14 mouse cellular contexts compared by ENCODE assay signal in genomic region chr7:76560564-76561258, GRCm38 (mm10).
A peak's percentile ranks its signal among the peaks of the same experiment; 100 is the strongest.
DNase-seq lines count a peak whose midpoint lies in the region; ATAC-seq lines count a peak whose summit lies in the region.
"Had no signal": no experiment of that assay in that cellular context is flagged by ENCODE, and none has a peak within 500 bp of the region (broad histone marks: within the 10 kb centered on the region; RNA-seq: fewer than 3 reads in every experiment).

No protein-coding gene starts in this region.

- no peak overlapping the region for H3K4me2 ChIP-seq in forebrain, embryonic 14.5 days (ENCODE audit: low read length)
- H3K4me2 ChIP-seq in kidney, embryonic 14.5 days (replicated peaks; ENCODE audit: low read depth, low read length), result no peak overlapping the region
- H3K4me2 ChIP-seq in midbrain, embryonic 16.5 days (ENCODE audit: low read length), result no peak overlapping the region

- no peaks in the 10 kb centered on the region for H3K9me3 ChIP-seq in forebrain, embryonic 14.5 days (replicated peaks; ENCODE audit: control insufficient read depth, low read length)
- no peaks in the 10 kb centered on the region for H3K9me3 ChIP-seq in kidney, embryonic 14.5 days (ENCODE audit: control insufficient read depth, low read length)
- no peaks in the 10 kb centered on the region for H3K9me3 ChIP-seq in midbrain, embryonic 16.5 days (replicated peaks; ENCODE audit: control insufficient read depth, low read length, poor library complexity, severe bottlenecking)
- H3K9me3 ChIP-seq: limb, embryonic 10.5 days had no signal

- peak; percentile 91 for ATAC-seq in forebrain, embryonic 14.5 days
- ATAC-seq in kidney, embryonic 14.5 days (ENCODE audit: low FRiP score, low TSS enrichment), result peak; percentile 68; the same call in 1 of the 2 replicates
- peak; percentile 66 for ATAC-seq in midbrain, embryonic 16.5 days
- ATAC-seq in erythroid progenitor cell, adult 5-6 weeks (replicated peaks; ENCODE audit: low FRiP score, poor library complexity, severe bottlenecking), result no peak
- ATAC-seq: CD4-positive, CD25-positive, alpha-beta regulatory T cell, adult 4 months; liver, postnatal 0 days had no signal

- H3K36me3 ChIP-seq in forebrain, embryonic 14.5 days (ENCODE audit: control insufficient read depth, insufficient read depth, low read length), result no peaks in the 10 kb centered on the region
- H3K36me3 ChIP-seq in kidney, embryonic 14.5 days (ENCODE audit: control insufficient read depth, insufficient read depth, low read length), result no peaks in the 10 kb centered on the region
- H3K36me3 ChIP-seq in midbrain, embryonic 16.5 days (ENCODE audit: control insufficient read depth, insufficient read depth, low read length), result no peaks in the 10 kb centered on the region
- H3K36me3 ChIP-seq: limb, embryonic 10.5 days had no signal

- H3K4me3 ChIP-seq in forebrain, embryonic 14.5 days (ENCODE audit: low read depth, low read length), result no peak overlapping the region
- no peak overlapping the region for H3K4me3 ChIP-seq in kidney, embryonic 14.5 days (ENCODE audit: low read length)
- H3K4me3 ChIP-seq in midbrain, embryonic 16.5 days (ENCODE audit: low read depth, low read length), result no peak overlapping the region
- H3K4me3 ChIP-seq: limb, embryonic 10.5 days had no signal

- H3K27me3 ChIP-seq in forebrain, embryonic 14.5 days (replicated peaks; ENCODE audit: control insufficient read depth, insufficient read depth, low read length), result no peaks in the 10 kb centered on the region
- no peaks in the 10 kb centered on the region for H3K27me3 ChIP-seq in kidney, embryonic 14.5 days (ENCODE audit: control insufficient read depth, insufficient read depth, low read length)
- H3K27me3 ChIP-seq in midbrain, embryonic 16.5 days (ENCODE audit: control insufficient read depth, insufficient read depth, low read depth, low read length), result no peaks in the 10 kb centered on the region

- no peak overlapping the region for H3K27ac ChIP-seq in forebrain, embryonic 14.5 days (ENCODE audit: low read depth, low read length)
- no peak overlapping the region for H3K27ac ChIP-seq in kidney, embryonic 14.5 days (ENCODE audit: low read depth, low read length)
- H3K27ac ChIP-seq in midbrain, embryonic 16.5 days (ENCODE audit: low read length), result no peak overlapping the region
- H3K27ac ChIP-seq: limb, embryonic 10.5 days had no signal

- H3K9ac ChIP-seq in forebrain, embryonic 14.5 days (ENCODE audit: low read length), result no peak overlapping the region
- no peak overlapping the region for H3K9ac ChIP-seq in kidney, embryonic 14.5 days (ENCODE audit: low read depth, low read length)
- no peak overlapping the region for H3K9ac ChIP-seq in midbrain, embryonic 16.5 days (ENCODE audit: low read depth, low read length)
- H3K9ac ChIP-seq: liver, postnatal 0 days had no signal

- peaks cover 7% of the 10 kb centered on the region; the same call in 1 of the 2 replicates for H3K4me1 ChIP-seq in forebrain, embryonic 14.5 days (ENCODE audit: control insufficient read depth, insufficient read depth, low read length)
- no peaks in the 10 kb centered on the region for H3K4me1 ChIP-seq in kidney, embryonic 14.5 days (ENCODE audit: control insufficient read depth, insufficient read depth, low read length)
- H3K4me1 ChIP-seq in midbrain, embryonic 16.5 days (ENCODE audit: control insufficient read depth, insufficient read depth, low read length), result no peaks in the 10 kb centered on the region
- H3K4me1 ChIP-seq: limb, embryonic 10.5 days had no signal

- DNase-seq in embryo, embryonic 10 days (ENCODE audit: low spot score), result peak; percentile 65
- peak; percentile 91 for DNase-seq in forebrain, embryonic 14.5 days (ENCODE audit: low spot score)
- DNase-seq in testis, postnatal 10 days (ENCODE audit: low spot score), result no peak
- DNase-seq in right cerebral cortex, adult 2 months (ENCODE audit: low spot score in 2 of 2), result no peak
- DNase-seq in B cell, adult 2 months, result no peak
- DNase-seq: adrenal gland, postnatal 14 days; cerebellum, adult 9-10 months; heart, postnatal 4 days; liver, postnatal 0 days had no signal

Comparison
In these comparisons a context has a peak if more than half of its experiments do, and no peak if none do; other contexts are left out.
1. DNase-seq: peak in embryo, embryonic 10 days (single experiment) and forebrain, embryonic 14.5 days (single experiment); none in testis, postnatal 10 days (single experiment), right cerebral cortex, adult 2 months (0 of 2) and B cell, adult 2 months (0 of 2).